Mouse (Mus musculus) R1 (cell line): ENCODE results near the gene Trim44.

Experiments used
- DNase-seq: peaks from one replicate; pipeline ENCODE4 v3.0.0-alpha.2; 2018; ENCODE audit warnings: low read depth, low spot score

Gene Trim44

GRCm38 (mm10) chr2:102291533-102291932 lies 116.1 kb downstream of the Trim44 start:
- DNase-seq: no peak

- peak; percentile 65 for DNase-seq
Observed at GRCm38 (mm10) chr2:102290041-102290440, 117.6 kb downstream of the Trim44 start.

- DNase-seq: no peak
Observed at GRCm38 (mm10) chr2:102288676-102289075, 119.0 kb downstream of the Trim44 start.

- DNase-seq: no peak
Observed at GRCm38 (mm10) chr2:102287369-102287768, 120.3 kb downstream of the Trim44 start.

- DNase-seq: no peak
Observed at GRCm38 (mm10) chr2:102282081-102282480, 125.5 kb downstream of the Trim44 start.

- DNase-seq: no peak
Observed at GRCm38 (mm10) chr2:102279779-102280178, 127.8 kb downstream of the Trim44 start.

GRCm38 (mm10) chr2:102277946-102278345 lies 129.7 kb downstream of the Trim44 start:
- peak; percentile 54 for DNase-seq

GRCm38 (mm10) chr2:102273280-102273679 lies 134.3 kb downstream of the Trim44 start:
- DNase-seq: no peak

GRCm38 (mm10) chr2:102267582-102268339 lies 139.9 kb downstream of the Trim44 start:
- no peak for DNase-seq

GRCm38 (mm10) chr2:102266911-102267310 lies 140.7 kb downstream of the Trim44 start:
- no peak for DNase-seq

GRCm38 (mm10) chr2:102259139-102259538 lies 148.5 kb downstream of the Trim44 start:
- DNase-seq: no peak

- no peak for DNase-seq
Observed at GRCm38 (mm10) chr2:102258682-102259081, 148.9 kb downstream of the Trim44 start.

GRCm38 (mm10) chr2:102257964-102258605 lies 149.5 kb downstream of the Trim44 start:
- DNase-seq: no peak

- DNase-seq: no peak
Observed at GRCm38 (mm10) chr2:102256591-102257335, 150.9 kb downstream of the Trim44 start.

- no peak for DNase-seq
Observed at GRCm38 (mm10) chr2:102256100-102256499, 151.5 kb downstream of the Trim44 start.

- no peak for DNase-seq
Observed at GRCm38 (mm10) chr2:102253204-102253603, 154.4 kb downstream of the Trim44 start.

- no peak for DNase-seq
Observed at GRCm38 (mm10) chr2:102252651-102253050, 155.0 kb downstream of the Trim44 start.
